Mouse (Mus musculus): ENCODE measurements at regions not wholly inside any gene's neighbourhood (a gene's known extent, or its start where the extent isn't known, plus 50 kb on each side); places are given as distances from the start of the nearest gene placed in this dataset.
A peak's percentile ranks its signal among the peaks of the same experiment; 100 is the strongest.
"Not testable (repeated sequence)": the region's sequence is repeated elsewhere in the genome, so short reads cannot be mapped to it uniquely, and the experiment has no call there.

GRCm38 (mm10) chr7:64030650-64031049, 91.9 kb upstream of the Klf13 start:
- DNase-seq, result no peak

GRCm38 (mm10) chr7:64027100-64027499, 88.4 kb upstream of the Klf13 start:
- DNase-seq, result no peak

GRCm38 (mm10) chr7:64025155-64025554, 86.4 kb upstream of the Klf13 start:
- DNase-seq, result no peak

GRCm38 (mm10) chr7:64024253-64024652, 85.5 kb upstream of the Klf13 start:
- peak; percentile 37 for DNase-seq

GRCm38 (mm10) chr7:64022711-64023468, 84.2 kb upstream of the Klf13 start:
- DNase-seq, result no peak

GRCm38 (mm10) chr7:64021241-64022108, 82.8 kb upstream of the Klf13 start:
- no peak for DNase-seq

GRCm38 (mm10) chr7:64018107-64018506, 79.4 kb upstream of the Klf13 start:
- DNase-seq, result no peak

- no peak for DNase-seq
Observed at GRCm38 (mm10) chr7:64016874-64017273, 78.2 kb upstream of the Klf13 start.

GRCm38 (mm10) chr7:64015136-64015535, 76.4 kb upstream of the Klf13 start:
- DNase-seq, result not testable (repeated sequence)

- no peak for DNase-seq
Observed at GRCm38 (mm10) chr7:64014227-64014626, 75.5 kb upstream of the Klf13 start.

GRCm38 (mm10) chr7:64013023-64013547, 74.4 kb upstream of the Klf13 start:
- no peak for DNase-seq

GRCm38 (mm10) chr7:64012268-64012601, 73.5 kb upstream of the Klf13 start:
- DNase-seq, result no peak

GRCm38 (mm10) chr7:64011563-64012267, 73.0 kb upstream of the Klf13 start:
- no peak for DNase-seq

- no peak for DNase-seq
Observed at GRCm38 (mm10) chr7:64010640-64011039, 71.9 kb upstream of the Klf13 start.

- no peak for DNase-seq
Observed at GRCm38 (mm10) chr7:64007766-64008165, 69.1 kb upstream of the Klf13 start.

- DNase-seq, result no peak
Observed at GRCm38 (mm10) chr7:64006935-64007334, 68.2 kb upstream of the Klf13 start.

GRCm38 (mm10) chr7:64005765-64006164, 67.0 kb upstream of the Klf13 start:
- DNase-seq, result no peak

GRCm38 (mm10) chr7:64003904-64004303, 65.2 kb upstream of the Klf13 start:
- DNase-seq, result no peak

- DNase-seq, result no peak
Observed at GRCm38 (mm10) chr7:64001611-64002111, 62.9 kb upstream of the Klf13 start.

GRCm38 (mm10) chr7:63998995-63999960, 60.6 kb upstream of the Klf13 start:
- DNase-seq, result no peak

GRCm38 (mm10) chr7:63997997-63998396, 59.3 kb upstream of the Klf13 start:
- DNase-seq, result no peak
